Mouse (Mus musculus): ENCODE results near the gene Acad12. TPM values are rescaled to one million over a fixed set of nuclear protein-coding genes. Genes with fewer than 3 reads are reported as not detected.

Gene Acad12
- polyA plus RNA-seq, 1 experiment from 2014 or later = 1.7 TPM

DNA sequence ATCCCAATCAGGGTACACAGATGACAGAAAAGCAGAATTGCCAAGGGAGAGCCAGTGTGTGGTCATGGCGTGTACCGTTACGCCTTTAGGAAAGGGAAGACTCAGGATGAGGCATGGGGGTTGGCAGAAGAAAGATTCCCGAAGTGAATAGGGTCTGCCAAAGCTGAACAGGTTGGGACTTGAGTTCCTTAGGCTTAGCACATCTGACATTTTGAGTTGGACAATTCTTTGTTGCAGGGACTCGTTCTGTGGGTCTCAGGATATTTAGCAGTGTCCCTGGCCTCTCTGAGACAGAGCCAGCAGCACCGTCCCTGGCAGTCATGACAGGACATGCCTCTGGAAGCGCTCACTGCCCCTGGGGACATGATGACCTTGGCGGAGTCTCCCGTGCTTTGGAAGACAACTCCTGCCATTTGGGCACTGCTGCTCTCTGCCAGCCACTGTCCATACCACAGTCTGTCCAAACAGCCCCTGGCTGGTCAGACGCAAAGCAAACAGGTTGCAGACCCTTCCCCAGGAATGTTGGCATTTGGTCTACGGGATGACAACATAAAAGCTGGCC, 41.7 kb downstream of the Acad12 start:
- Histone ChIP-seq H3K4me3 (replicated peaks) (no peak overlapping the region), H3K4me1 (no peaks in the 10 kb centered on the region), H3K27ac (replicated peaks) (no peak overlapping the region), H3K27me3 (replicated peaks) (no peaks in the 10 kb centered on the region), H3K9ac (replicated peaks) (no peak overlapping the region), H3K9me3 (replicated peaks) (no peaks in the 10 kb centered on the region), H3K4me2 (no peak overlapping the region), H3K36me3 (peaks cover 59% of the 10 kb centered on the region)
- WGBS = 90% methylated on average over 11 of the region's 11 CpGs
- ATAC-seq (ENCODE audit: low FRiP score) = no peak

DNA sequence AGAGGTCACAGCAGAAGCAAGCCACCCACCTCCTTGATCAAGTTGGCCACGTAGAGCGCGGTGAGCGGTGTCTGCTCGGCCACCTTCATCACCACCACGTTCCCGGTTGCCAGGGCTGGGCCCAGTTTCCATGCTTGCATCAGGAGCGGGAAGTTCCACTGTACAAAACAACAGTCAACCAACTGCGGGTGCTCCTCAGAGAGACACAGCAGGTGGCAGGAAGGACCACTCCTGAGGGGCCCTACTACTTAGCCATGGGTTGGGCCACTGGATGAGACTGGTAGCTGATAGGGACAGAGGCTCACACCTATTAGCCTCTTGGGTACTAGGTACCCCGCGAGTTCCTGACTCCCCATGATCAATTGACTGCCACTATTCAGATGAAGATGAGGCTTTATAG, 42.9 kb downstream of the Acad12 start:
- H3K36me3 ChIP-seq = peaks cover 65% of the 10 kb centered on the region

DNA sequence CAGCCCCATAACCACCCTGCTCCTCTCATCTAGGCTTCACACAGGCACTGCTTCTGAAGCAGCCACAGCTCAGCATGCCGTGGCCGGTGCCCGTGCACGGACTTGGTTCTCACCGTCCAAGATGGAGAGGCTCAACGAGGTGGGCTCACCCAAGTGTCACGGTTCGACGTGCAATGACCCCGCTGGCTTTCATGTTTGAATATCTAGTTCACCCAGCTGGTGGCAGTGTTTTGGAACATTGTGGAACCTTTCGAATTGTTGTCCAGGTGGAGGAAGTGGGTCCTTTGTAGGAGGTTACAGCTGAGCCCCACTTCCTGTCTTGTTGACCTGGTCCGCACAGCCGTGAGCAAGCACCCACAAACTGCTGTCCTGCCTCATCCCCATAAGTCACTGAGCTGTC, 44.6 kb downstream of the Acad12 start:
- Histone ChIP-seq H3K36me3 (peaks cover 61% of the 10 kb centered on the region), H3K27me3 (replicated peaks) (no peaks in the 10 kb centered on the region), H3K9me3 (replicated peaks) (no peaks in the 10 kb centered on the region), H3K4me2 (no peak overlapping the region), H3K4me1 (no peaks in the 10 kb centered on the region), H3K27ac (replicated peaks) (no peak overlapping the region), H3K9ac (replicated peaks) (no peak overlapping the region), H3K4me3 (replicated peaks) (no peak overlapping the region)
- no peak for ATAC-seq (ENCODE audit: low FRiP score)
- WGBS = 88% methylated on average over 13 of the region's 13 CpGs

More for the DNA sequence above, 42.9 kb downstream of the Acad12 start:
- Histone ChIP-seq H3K9me3 (replicated peaks) (no peaks in the 10 kb centered on the region), H3K4me1 (no peaks in the 10 kb centered on the region), H3K4me2 (no peak overlapping the region), H3K4me3 (replicated peaks) (no peak overlapping the region), H3K27me3 (replicated peaks) (no peaks in the 10 kb centered on the region), H3K27ac (replicated peaks) (no peak overlapping the region), H3K9ac (replicated peaks) (no peak overlapping the region)
- WGBS = 93% methylated on average over 11 of the region's 11 CpGs
- ATAC-seq (ENCODE audit: low FRiP score) = no peak

DNA sequence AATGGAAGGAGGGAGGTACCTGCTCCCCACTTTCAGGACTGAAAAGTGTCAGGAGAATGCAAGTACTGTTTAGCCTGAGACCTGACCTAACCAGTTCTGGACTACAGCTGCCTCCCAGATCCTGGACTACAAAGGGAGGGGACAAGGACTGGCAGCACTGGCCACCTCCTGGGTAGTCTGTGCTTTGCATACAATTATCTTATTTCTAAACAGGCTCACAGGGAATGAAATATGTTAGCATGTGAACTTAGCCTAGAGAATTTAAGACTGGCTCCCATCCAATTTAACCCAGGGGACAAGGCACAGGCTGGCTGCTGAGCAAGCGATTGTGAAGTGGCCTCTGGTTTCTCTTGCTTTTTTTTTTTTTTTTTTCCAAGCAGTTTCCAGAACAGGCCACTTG, 48.0 kb downstream of the Acad12 start:
- Histone ChIP-seq H3K27ac (replicated peaks) (no peak overlapping the region), H3K27me3 (replicated peaks) (no peaks in the 10 kb centered on the region), H3K4me3 (replicated peaks) (no peak overlapping the region), H3K9ac (replicated peaks) (no peak overlapping the region), H3K4me2 (no peak overlapping the region), H3K36me3 (peaks cover 44% of the 10 kb centered on the region), H3K9me3 (replicated peaks) (no peaks in the 10 kb centered on the region), H3K4me1 (no peaks in the 10 kb centered on the region)
- ATAC-seq (ENCODE audit: low FRiP score) = no peak
- WGBS = 70% methylated on average over 1 of the region's 1 CpGs

DNA sequence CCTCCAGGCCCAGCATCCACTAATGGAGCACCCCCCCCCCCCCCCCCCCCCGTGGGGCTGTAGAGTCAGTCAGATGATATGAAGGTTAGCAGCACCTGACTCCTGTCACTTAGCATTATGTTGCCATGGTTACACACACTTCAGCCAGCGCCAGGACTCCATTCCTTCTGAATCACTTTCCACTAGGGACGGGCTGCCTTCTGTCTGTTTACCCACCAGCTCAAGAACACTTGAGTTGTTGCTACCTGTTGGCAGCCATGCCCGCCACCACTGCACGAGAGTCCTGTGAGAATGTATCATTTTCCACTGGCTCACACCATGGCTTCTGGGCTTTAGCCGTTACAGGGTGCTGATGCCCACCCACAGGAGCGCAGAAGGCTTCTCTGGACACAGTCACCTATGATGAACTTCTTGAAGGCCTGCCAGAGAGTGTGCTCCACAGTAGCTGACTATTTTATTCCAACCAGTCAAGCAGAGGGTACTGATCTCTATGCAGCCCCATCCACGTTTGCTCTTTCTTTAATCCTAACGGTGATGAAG, 48.8 kb downstream of the Acad12 start:
- Histone ChIP-seq H3K27me3 (replicated peaks) (no peaks in the 10 kb centered on the region), H3K9ac (replicated peaks) (no peak overlapping the region), H3K4me1 (no peaks in the 10 kb centered on the region), H3K36me3 (peaks cover 36% of the 10 kb centered on the region), H3K9me3 (replicated peaks) (no peaks in the 10 kb centered on the region), H3K4me3 (replicated peaks) (no peak overlapping the region), H3K4me2 (no peak overlapping the region), H3K27ac (replicated peaks) (no peak overlapping the region)
- 75% methylated on average over 9 of the region's 9 CpGs for WGBS
- ATAC-seq (ENCODE audit: low FRiP score) = no peak

DNA sequence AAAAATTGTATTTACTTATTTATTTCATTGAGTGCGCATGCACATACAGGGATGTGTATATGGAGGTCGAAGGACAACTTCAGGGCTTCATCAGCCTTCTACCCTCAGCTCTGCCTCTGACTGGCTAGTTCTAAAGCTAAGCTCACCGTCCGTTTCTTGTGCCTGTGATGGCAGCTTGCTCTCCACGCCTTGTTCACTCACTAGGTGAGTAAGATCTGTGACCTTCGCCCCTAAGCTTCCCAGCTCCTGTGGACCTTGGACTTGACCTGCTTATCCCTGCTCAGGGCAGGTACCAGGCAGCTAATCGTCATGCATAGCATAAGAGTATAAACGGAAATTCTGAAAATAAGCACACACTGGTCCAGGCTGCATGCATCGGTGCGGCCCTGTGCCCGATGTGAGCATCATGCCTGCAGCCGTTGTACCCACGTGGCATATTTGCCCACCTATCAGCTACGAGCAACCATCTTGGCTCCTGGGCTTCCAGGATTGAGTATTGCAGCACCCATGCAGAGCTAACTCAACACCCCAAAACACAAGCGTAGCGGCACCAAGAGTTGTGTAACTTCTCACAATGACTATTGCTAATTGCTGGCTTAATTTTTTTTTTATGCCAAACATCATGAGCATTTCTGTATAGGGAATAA, 52.6 kb downstream of the Acad12 start:
- Histone ChIP-seq H3K4me2 (no peak overlapping the region), H3K9ac (replicated peaks) (no peak overlapping the region), H3K27me3 (replicated peaks) (no peaks in the 10 kb centered on the region), H3K27ac (replicated peaks) (no peak overlapping the region), H3K9me3 (replicated peaks) (no peaks in the 10 kb centered on the region), H3K36me3 (peaks cover 13% of the 10 kb centered on the region), H3K4me3 (replicated peaks) (no peak overlapping the region), H3K4me1 (no peaks in the 10 kb centered on the region)
- no peak for ATAC-seq (ENCODE audit: low FRiP score)
- 93% methylated on average over 16 of the region's 16 CpGs for WGBS

DNA sequence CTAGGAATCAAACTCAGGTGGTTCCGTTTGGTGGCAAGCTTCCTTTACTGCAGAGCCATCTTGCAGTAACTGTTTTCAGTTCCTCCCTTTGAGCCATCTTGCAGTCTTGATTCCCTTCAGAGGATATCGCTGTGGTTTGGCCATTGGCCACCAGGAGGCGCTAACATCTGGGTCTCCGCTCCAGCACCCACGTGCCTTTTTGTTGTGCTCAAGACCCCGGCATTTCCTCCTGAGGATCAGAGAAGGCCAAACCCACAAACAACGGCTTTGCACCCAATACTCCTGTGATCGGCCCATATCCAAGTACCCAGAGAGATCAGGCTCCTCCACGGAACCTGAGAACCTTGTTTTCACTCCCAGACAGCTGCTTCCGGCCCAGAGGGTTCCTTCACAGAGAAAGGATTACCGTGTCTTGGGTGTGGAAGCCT, 54.3 kb downstream of the Acad12 start:
- Histone ChIP-seq H3K9me3 (replicated peaks) (no peaks in the 10 kb centered on the region), H3K36me3 (peaks cover 4% of the 10 kb centered on the region; the same call in 1 of the 2 replicates), H3K9ac (replicated peaks) (no peak overlapping the region), H3K4me1 (no peaks in the 10 kb centered on the region), H3K4me2 (peak overlapping the region; percentile 31), H3K27ac (replicated peaks) (no peak overlapping the region), H3K4me3 (replicated peaks) (no peak overlapping the region), H3K27me3 (replicated peaks) (no peaks in the 10 kb centered on the region)
- no peak for ATAC-seq (ENCODE audit: low FRiP score)
- WGBS = 17% methylated on average over 11 of the region's 11 CpGs

DNA sequence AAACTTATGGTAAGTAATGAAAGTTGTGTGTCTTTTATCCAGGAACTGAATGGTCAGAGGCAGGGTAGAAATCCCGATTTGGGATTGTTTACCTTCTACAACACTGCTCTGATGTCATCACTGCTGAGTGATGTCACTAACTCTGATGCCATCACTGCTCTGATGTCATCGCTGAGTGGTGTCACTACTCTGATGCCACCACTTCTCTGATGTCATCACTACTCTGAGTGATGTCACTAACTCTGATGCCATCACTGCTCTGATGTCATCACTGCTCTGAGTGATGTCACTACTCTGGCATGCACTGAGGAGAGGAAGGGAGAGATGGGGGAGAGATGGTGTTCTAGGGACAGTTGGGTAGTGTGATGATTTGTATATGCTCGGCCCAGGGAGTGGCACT, 56.3 kb downstream of the Acad12 start:
- no peak for ATAC-seq (ENCODE audit: low FRiP score)
- Histone ChIP-seq H3K9me3 (replicated peaks) (no peaks in the 10 kb centered on the region), H3K27ac (replicated peaks) (no peak overlapping the region), H3K36me3 (no peaks in the 10 kb centered on the region; the same call in 1 of the 2 replicates), H3K4me3 (replicated peaks) (no peak overlapping the region), H3K4me1 (no peaks in the 10 kb centered on the region), H3K27me3 (replicated peaks) (no peaks in the 10 kb centered on the region), H3K4me2 (no peak overlapping the region), H3K9ac (replicated peaks) (no peak overlapping the region)
- 93% methylated on average over 3 of the region's 3 CpGs for WGBS

DNA sequence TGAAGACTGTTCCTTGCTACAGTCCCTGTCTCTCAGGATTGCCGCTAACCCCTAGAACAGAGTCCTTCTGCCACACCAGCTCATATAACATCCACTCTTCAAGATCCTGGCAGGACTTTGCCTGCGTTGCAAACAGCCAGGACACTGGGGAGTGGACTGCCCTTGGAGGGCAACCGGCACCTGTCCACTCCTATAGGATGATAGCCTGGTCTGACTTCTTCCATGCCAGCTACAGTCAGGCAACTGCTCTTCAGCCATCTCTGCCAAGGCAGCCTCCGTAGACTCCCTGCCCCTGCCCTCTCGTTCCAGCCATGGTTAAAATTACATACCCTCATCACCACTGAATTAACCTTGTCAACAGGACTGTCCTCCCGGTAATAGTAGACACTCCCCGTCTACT, 69.5 kb downstream of the Acad12 start:
- H3K4me2 ChIP-seq = no peak overlapping the region
- WGBS = 87% methylated on average over 7 of the region's 7 CpGs
- ATAC-seq (ENCODE audit: low FRiP score) = no peak
- H3K4me3 ChIP-seq (replicated peaks) = no peak overlapping the region
- H3K4me1 ChIP-seq = peaks cover 17% of the 10 kb centered on the region
- H3K27ac ChIP-seq (replicated peaks) = no peak overlapping the region
- H3K9me3 ChIP-seq (replicated peaks) = no peaks in the 10 kb centered on the region
- H3K36me3 ChIP-seq = no peaks in the 10 kb centered on the region
- no peaks in the 10 kb centered on the region for H3K27me3 ChIP-seq (replicated peaks)
- H3K9ac ChIP-seq (replicated peaks) = no peak overlapping the region

DNA sequence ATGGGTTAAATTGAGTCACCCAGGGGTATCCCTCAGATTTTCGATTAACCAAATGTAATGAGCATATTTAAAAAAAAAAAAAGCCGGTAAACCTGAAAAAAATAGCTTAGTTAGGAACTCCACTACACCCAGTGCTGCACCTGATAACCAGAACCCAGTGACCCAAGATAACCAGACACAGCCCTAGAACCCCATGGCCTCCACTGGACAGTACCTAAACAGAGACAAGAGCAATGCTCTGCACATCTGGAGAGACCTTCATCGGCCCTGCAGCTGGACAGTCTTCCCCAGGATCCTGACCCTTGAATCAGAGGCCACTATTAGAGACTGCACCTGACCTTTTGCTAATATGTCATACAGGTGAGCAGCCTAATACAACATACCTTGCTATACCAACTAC, 71.7 kb downstream of the Acad12 start:
- Histone ChIP-seq H3K27me3 (replicated peaks) (no peaks in the 10 kb centered on the region), H3K36me3 (no peaks in the 10 kb centered on the region), H3K9ac (replicated peaks) (no peak overlapping the region), H3K4me1 (peaks cover 37% of the 10 kb centered on the region), H3K27ac (replicated peaks) (no peak overlapping the region), H3K4me2 (no peak overlapping the region), H3K9me3 (replicated peaks) (no peaks in the 10 kb centered on the region), H3K4me3 (replicated peaks) (no peak overlapping the region)
- ATAC-seq (ENCODE audit: low FRiP score) = no peak
- WGBS = 97% methylated on average over 3 of the region's 3 CpGs

Measured in neural tube, embryonic 15.5 days (tissue).